Comparison of ENCODE assay signal across 8 mouse cellular contexts in the genomic region with DNA sequence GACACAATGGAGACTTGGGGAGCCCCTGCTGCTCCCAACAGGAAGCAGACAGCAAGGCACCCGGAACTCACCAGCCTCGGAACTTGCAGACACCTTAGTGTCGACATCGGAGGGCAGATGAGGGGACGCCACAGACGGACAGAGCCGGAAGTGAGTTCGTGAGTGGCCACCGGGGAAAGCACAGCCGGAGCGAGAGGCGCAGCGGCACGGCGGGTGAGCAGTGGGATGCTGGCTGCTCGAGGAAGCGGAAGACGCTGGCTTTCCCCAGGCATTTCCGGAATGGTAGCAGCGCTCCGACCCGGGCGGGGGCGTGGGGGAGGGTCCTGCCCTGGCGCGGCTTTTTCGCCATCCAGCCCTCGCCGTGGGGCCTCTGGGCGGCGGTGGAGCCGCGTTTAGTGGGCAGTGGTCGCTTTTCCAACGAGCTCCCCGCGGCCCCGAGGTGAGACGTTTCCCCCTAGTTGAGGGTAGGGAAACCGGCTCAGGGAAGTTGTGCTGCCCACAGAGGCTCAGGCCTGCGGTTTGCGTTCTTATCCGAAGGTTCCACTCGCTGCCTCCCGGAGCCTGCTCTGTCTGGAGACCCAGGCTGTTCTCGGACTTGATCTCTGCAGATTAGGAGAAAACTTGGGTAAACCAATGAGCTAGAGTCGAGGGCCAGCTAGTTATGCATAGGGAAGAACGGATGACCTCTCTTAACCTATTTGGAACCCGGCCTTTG. TPM values are rescaled to one million over a fixed set of nuclear protein-coding genes. Genes with fewer than 3 reads are reported as not detected.
A peak's percentile ranks its signal among the peaks of the same experiment; 100 is the strongest.
DNase-seq lines count a peak whose midpoint lies in the region; ATAC-seq lines count a peak whose summit lies in the region.

TSS of gene Top3b (plus strand) at position 120 of the 715 bp plus-strand sequence.
TSS of gene Vpreb1 (minus strand) at position 227 of the 715 bp plus-strand sequence.

- H3K4me1 ChIP-seq in hindbrain, embryonic 12.5 days = peaks cover 8% of the 10 kb centered on the region

- H3K4me3 ChIP-seq in hindbrain, embryonic 12.5 days = peak within 1 kb of the TSS; percentile 67

- H3K36me3 ChIP-seq in hindbrain, embryonic 12.5 days = peaks cover 7% of the 10 kb centered on the region

- peak within 1 kb of the TSS; percentile 79 for H3K9ac ChIP-seq in hindbrain, embryonic 12.5 days

- peak within 1 kb of the TSS; percentile 94 for H3K27ac ChIP-seq in hindbrain, embryonic 12.5 days

- no peaks in the 10 kb centered on the region for H3K27me3 ChIP-seq in hindbrain, embryonic 12.5 days

- ATAC-seq in hindbrain, embryonic 12.5 days (ENCODE audit: low FRiP score) = peak; percentile 96

- WGBS in hindbrain, embryonic 12.5 days = under 1% methylated on average over 42 of the region's 49 CpGs

- H3K4me2 ChIP-seq in hindbrain, embryonic 12.5 days (replicated peaks) = peak within 1 kb of the TSS; percentile 64

- no peaks in the 10 kb centered on the region for H3K9me3 ChIP-seq in hindbrain, embryonic 12.5 days (replicated peaks)

- DNase-seq in NIH3T3 (ENCODE audit: low read depth) = peak; percentile 97
- DNase-seq in cerebellum, postnatal 10 days = peak; percentile 89 to 92
- DNase-seq in frontal cortex, postnatal 10 days (ENCODE audit: low spot score in 2 of 2) = peak; percentile 89 to 90
- DNase-seq in layer of hippocampus, postnatal 14 days (ENCODE audit: low spot score in 2 of 2) = peak; percentile 91 to 95
- peak; percentile 89 for DNase-seq in lung, postnatal 14 days
- peak; percentile 83 for DNase-seq in retina, adult 2 months (ENCODE audit: low read depth, low spot score)
- peak; percentile 86 to 91 for DNase-seq in thymus, postnatal 36 days

RNA-seq across cellular contexts. Expression of gene Top3b, which starts in this region (rescaled TPM):
- 74.2 and 81.7 TPM in 2 replicates for polyA plus RNA-seq in hindbrain, embryonic 12.5 days (2016; fragmentation: Nextera tagmentation; extraction: Ambion mirVana)
- 10 to 100 TPM; 57.9 to 67.3 TPM for total RNA-seq in layer of hippocampus, postnatal 14 days (2021)

RNA-seq across cellular contexts. Expression of gene Vpreb1, which starts in this region (rescaled TPM):
- 1.6 and 2.5 TPM in 2 replicates for polyA plus RNA-seq in hindbrain, embryonic 12.5 days (2016; fragmentation: Nextera tagmentation; extraction: Ambion mirVana)
- 1 to 10 TPM in 1 of 2 experiments, not detected in 1; 1.8 TPM for total RNA-seq in layer of hippocampus, postnatal 14 days (2021)

Comparison
In these comparisons a context has a peak if more than half of its experiments do, and no peak if none do; other contexts are left out.
1. Peak in every context shown above with its lines: DNase-seq, ATAC-seq, H3K4me3 ChIP-seq and H3K27ac ChIP-seq.